Mouse (Mus musculus): ENCODE measurements around the gene Enthd1.
"Not testable (repeated sequence)": the region's sequence is repeated elsewhere in the genome, so short reads cannot be mapped to it uniquely, and the experiment has no call there.

- not testable (repeated sequence) for TF ChIP-seq CTCF, POLR2A (IDR thresholded peaks at IDR 0.05; ENCODE audit: insufficient read depth, low read depth, low read length)
Measured at GRCm38 (mm10) chr15:80580585-80580984, 15.6 kb upstream of the Enthd1 start.
